Mouse (Mus musculus) midbrain, embryonic 14.5 days (tissue): ENCODE results near the gene Vrk2. TPM values are rescaled to one million over a fixed set of nuclear protein-coding genes. Genes with fewer than 3 reads are reported as not detected.

Experiments
- ATAC-seq: fragments of 200-750 bp; cut with Nextera tagmentation; 2 replicates; pipeline ENCODE4 v1.8.0; 2017; ENCODE audit warnings: moderate number of reproducible peaks, moderate library complexity; ENCODE audit not compliant: low FRiP score, low TSS enrichment
- DNase-seq: peaks from one replicate; pipeline ENCODE4 v3.0.0-alpha.2; 2015
- H3K27ac ChIP-seq: fragments of 300-500 bp; sonication (generic); replicated peaks from 2 replicates; pipeline ENCODE4 v1.5.1; 2014; ENCODE audit warnings: mild to moderate bottlenecking, low read depth, low read length, moderate library complexity
- H3K27me3 ChIP-seq: fragments of 300-500 bp; sonication (generic); 2 replicates; pipeline ENCODE4 v1.6.1; 2014; ENCODE audit warnings: low read length, control low read depth, mixed read lengths; ENCODE audit not compliant: control insufficient read depth, insufficient read depth
- H3K36me3 ChIP-seq: fragments of 300-500 bp; sonication (generic); 2 replicates; pipeline ENCODE4 v1.6.1; 2014; ENCODE audit warnings: low read length, control low read depth; ENCODE audit not compliant: control insufficient read depth, insufficient read depth
- H3K4me1 ChIP-seq: fragments of 300-500 bp; sonication (generic); 2 replicates; pipeline ENCODE4 v1.6.1; 2014; ENCODE audit warnings: mild to moderate bottlenecking, antibody characterized with exemption, low read length, control low read depth; ENCODE audit not compliant: control insufficient read depth, insufficient read depth
- H3K4me2 ChIP-seq: fragments of 300-500 bp; sonication (generic); 2 replicates; pipeline ENCODE4 v1.6.1; 2014; ENCODE audit warnings: mild to moderate bottlenecking, low read length, moderate library complexity
- H3K4me3 ChIP-seq: fragments of 300-500 bp; sonication (generic); replicated peaks from 2 replicates; pipeline ENCODE4 v1.5.1; 2014; ENCODE audit warnings: low read depth, low read length
- H3K9ac ChIP-seq: fragments of 300-500 bp; sonication (generic); replicated peaks from 2 replicates; pipeline ENCODE4 v1.6.1; 2014; ENCODE audit warnings: mild to moderate bottlenecking, low read length, moderate library complexity
- H3K9me3 ChIP-seq: fragments of 300-500 bp; sonication (generic); 2 replicates; pipeline ENCODE4 v1.6.1; 2016; ENCODE audit warnings: low read length, control low read depth, mixed read lengths; ENCODE audit not compliant: control insufficient read depth
- WGBS: fragments of 180-500 bp; shearing (Covaris S2); extraction: QIAGEN DNeasy Blood & Tissue Kit; methylation state at CpG from one replicate; pipeline ENCODE4 v1.1.7; 2014; 5-methylcytosine and 5-hydroxymethylcytosine counted together
- polyA plus RNA-seq: library from polyadenylated mRNA; unstranded; fragments of >200 nt; fragmentation: Nextera tagmentation; extraction: Ambion mirVana; gene quantifications from 2 replicates; pipeline ENCODE4 v1.2.1, GENCODE M21; 2014

Vrk2 gene
- polyA plus RNA-seq, 1 experiment from 2014 or later = 5.2 TPM

DNA sequence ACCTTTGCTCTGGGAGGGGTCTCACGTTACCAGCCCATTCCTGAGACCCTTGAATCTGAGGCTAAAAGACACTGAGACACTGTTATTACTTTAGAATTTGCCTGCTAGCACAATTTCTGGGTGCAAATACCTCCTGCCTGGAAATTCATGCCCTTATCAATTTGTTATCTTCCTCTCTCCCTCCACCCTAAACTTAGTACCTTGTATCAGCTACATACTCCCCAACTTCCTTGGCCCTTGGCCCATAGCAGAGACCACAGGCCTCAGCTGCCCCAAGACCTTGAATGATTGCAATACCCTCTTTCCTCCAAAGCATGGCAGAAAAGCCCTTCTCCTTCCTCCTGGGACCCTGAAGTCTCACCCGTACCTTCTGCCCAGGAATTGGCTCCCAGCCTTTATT is 142.6 kb downstream of the Vrk2 start:
- H3K36me3 ChIP-seq = no peaks in the 10 kb centered on the region
- no peak overlapping the region for H3K9ac ChIP-seq
- DNase-seq = no peak
- no peaks in the 10 kb centered on the region for H3K9me3 ChIP-seq
- ATAC-seq = no peak
- 83% methylated on average over 2 of the region's 2 CpGs for WGBS
- no peaks in the 10 kb centered on the region for H3K27me3 ChIP-seq
- no peak overlapping the region for H3K4me2 ChIP-seq
- H3K4me3 ChIP-seq = no peak overlapping the region
- no peak overlapping the region for H3K27ac ChIP-seq
- no peaks in the 10 kb centered on the region for H3K4me1 ChIP-seq

GRCm38 (mm10) chr11:26450636-26451035 is 143.2 kb downstream of the Vrk2 start:
- Histone ChIP-seq H3K9ac (no peak overlapping the region), H3K4me3 (no peak overlapping the region), H3K4me1 (no peaks in the 10 kb centered on the region), H3K36me3 (no peaks in the 10 kb centered on the region), H3K4me2 (no peak overlapping the region), H3K27me3 (no peaks in the 10 kb centered on the region), H3K9me3 (no peaks in the 10 kb centered on the region), H3K27ac (no peak overlapping the region)
- WGBS = 98% methylated on average over 1 of the region's 1 CpGs
- no peak for DNase-seq
- ATAC-seq = no peak

DNA sequence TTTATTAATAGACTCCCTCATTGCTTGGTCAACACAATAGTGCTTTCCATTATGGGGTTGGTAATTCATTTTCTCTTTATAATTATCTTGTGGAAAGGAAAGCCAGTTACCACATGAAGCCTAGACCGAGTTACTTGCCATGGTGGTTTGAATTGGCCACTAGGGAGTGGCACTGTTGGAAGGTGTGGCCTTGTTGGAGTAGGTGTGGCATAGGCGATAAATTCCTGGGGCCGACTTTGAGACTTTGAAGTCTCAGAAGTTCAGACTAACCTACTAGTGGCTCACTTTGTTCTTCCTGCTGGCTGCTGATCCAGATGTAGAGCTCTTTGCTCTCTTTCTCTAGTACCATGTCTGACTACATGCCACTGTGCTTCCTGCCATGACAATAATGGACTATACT is 144.0 kb downstream of the Vrk2 start:
- no peak overlapping the region for H3K4me3 ChIP-seq
- no peak for ATAC-seq

DNA sequence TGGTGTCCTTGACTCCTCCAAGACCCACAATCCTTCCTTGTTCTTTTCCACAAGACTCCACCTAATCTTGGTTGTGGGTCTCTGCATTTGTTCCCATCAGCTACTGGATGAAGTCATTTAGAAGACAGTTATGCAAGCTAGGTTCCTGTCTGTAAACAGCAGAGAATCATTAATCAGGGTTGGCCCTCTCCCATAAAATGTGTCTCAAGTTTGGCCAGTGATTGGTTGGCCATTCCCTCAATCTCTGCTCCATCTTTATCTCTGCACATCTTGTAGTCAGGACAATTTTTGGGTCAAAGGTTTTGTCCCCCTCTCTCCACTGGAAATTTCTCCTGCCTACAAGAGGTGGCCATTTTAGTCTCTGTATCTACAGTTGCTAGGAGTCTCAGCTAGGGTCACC is 149.4 kb downstream of the Vrk2 start:
- Histone ChIP-seq H3K9me3 (no peaks in the 10 kb centered on the region), H3K36me3 (no peaks in the 10 kb centered on the region), H3K27me3 (no peaks in the 10 kb centered on the region), H3K9ac (no peak overlapping the region), H3K4me3 (no peak overlapping the region), H3K27ac (no peak overlapping the region), H3K4me1 (no peaks in the 10 kb centered on the region), H3K4me2 (no peak overlapping the region)
- no peak for ATAC-seq
- no peak for DNase-seq

More for the DNA sequence above, 144.0 kb downstream of the Vrk2 start:
- H3K4me2 ChIP-seq = no peak overlapping the region
- H3K27me3 ChIP-seq = no peaks in the 10 kb centered on the region
- no peaks in the 10 kb centered on the region for H3K36me3 ChIP-seq
- no peak overlapping the region for H3K27ac ChIP-seq
- DNase-seq = no peak
- H3K9ac ChIP-seq = no peak overlapping the region
- 95% methylated on average over 3 of the region's 3 CpGs for WGBS
- no peaks in the 10 kb centered on the region for H3K9me3 ChIP-seq
- H3K4me1 ChIP-seq = no peaks in the 10 kb centered on the region

DNA sequence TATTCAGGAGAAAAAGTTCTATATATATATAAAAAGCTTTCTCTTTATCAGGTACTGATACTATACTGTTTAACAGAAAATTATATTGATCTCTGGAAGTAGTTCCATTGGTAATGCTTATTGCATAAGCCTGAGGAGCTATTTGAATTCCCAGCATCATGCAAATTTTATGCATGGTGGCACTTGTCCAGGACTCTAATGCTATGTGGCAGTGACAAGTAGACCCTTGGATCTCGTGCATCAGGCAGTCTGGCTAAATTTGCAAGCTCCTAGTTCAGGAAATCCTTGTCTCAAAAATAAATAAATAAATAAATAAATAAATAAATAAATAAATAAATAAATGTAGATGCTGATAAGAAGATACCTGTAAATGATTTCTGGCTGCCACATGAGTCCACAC is 152.7 kb downstream of the Vrk2 start:
- Histone ChIP-seq H3K9me3 (no peaks in the 10 kb centered on the region), H3K4me2 (no peak overlapping the region), H3K27ac (no peak overlapping the region), H3K4me3 (no peak overlapping the region), H3K36me3 (no peaks in the 10 kb centered on the region), H3K9ac (no peak overlapping the region), H3K27me3 (no peaks in the 10 kb centered on the region), H3K4me1 (no peaks in the 10 kb centered on the region)
- ATAC-seq (no peak), DNase-seq (peak; percentile 38)
- 48% methylated on average over 1 of the region's 1 CpGs for WGBS

- no peaks in the 10 kb centered on the region for H3K36me3 ChIP-seq
- H3K9ac ChIP-seq = no peak overlapping the region
- WGBS = 76% methylated on average over 13 of the region's 13 CpGs
- no peak overlapping the region for H3K4me3 ChIP-seq
- DNase-seq = peak; percentile 8
- no peaks in the 10 kb centered on the region for H3K27me3 ChIP-seq
- peak; percentile 34; the same call in 1 of the 2 replicates for ATAC-seq
- no peak overlapping the region; the same call in 1 of the 2 replicates for H3K27ac ChIP-seq
- H3K9me3 ChIP-seq = no peaks in the 10 kb centered on the region
- H3K4me2 ChIP-seq = no peak overlapping the region
- H3K4me1 ChIP-seq = no peaks in the 10 kb centered on the region
Observed at GRCm38 (mm10) chr11:26437818-26438217, 156.0 kb downstream of the Vrk2 start.

DNA sequence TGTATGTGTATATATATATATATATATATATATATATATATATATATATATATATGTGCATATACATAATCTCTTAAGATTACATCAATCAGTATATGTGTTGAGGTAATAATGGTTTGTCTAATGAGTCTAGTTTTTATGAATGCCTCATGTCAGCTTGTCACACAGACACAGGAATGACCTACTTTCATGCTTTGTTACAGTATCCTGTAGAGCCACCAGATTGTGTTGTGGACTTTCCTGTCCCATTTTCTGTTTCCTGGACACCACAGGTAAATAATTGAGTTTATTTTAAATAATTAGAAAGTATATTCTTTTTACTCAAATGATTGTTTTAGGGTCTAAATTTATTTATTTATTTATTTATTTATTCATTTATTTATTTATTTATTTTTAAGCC is 159.6 kb downstream of the Vrk2 start:
- no peaks in the 10 kb centered on the region for H3K36me3 ChIP-seq

DNA sequence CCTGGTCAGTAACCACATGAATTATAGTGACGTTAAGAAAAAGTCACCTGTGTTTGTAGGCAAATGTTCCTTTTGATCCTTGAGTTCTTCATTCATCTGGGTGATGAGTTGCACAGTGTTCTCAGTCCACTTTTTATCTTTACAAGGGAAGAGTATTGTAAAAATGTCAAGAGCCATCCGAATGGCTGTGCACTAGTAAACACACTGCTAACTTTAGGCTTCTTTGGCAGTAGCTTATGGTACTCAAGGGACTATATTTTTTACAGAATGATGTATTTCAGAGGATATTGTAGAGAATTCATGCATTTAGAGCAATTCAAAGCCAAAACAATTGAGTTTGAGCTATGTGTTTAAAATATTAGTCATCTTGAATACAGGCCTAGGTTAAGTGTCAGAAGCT is 172.3 kb downstream of the Vrk2 start:
- Histone ChIP-seq H3K27ac (no peak overlapping the region), H3K9ac (no peak overlapping the region), H3K4me3 (no peak overlapping the region), H3K4me1 (no peaks in the 10 kb centered on the region), H3K4me2 (no peak overlapping the region), H3K9me3 (no peaks in the 10 kb centered on the region), H3K36me3 (no peaks in the 10 kb centered on the region), H3K27me3 (no peaks in the 10 kb centered on the region)
- DNase-seq (no peak), ATAC-seq (no peak)
- 92% methylated on average over 2 of the region's 2 CpGs for WGBS

More for the DNA sequence above, 159.6 kb downstream of the Vrk2 start:
- H3K4me3 ChIP-seq = no peak overlapping the region
- no peaks in the 10 kb centered on the region for H3K4me1 ChIP-seq
- no peak overlapping the region for H3K27ac ChIP-seq
- H3K4me2 ChIP-seq = no peak overlapping the region
- ATAC-seq (no peak), DNase-seq (no peak)
- H3K9ac ChIP-seq = no peak overlapping the region
- no peaks in the 10 kb centered on the region for H3K9me3 ChIP-seq
- H3K27me3 ChIP-seq = no peaks in the 10 kb centered on the region
